Mouse (Mus musculus) bone marrow, adult 2 months (tissue): ENCODE measurements around the gene Dnmt1.

Source experiments
- CTCF ChIP-seq: fragments of 200-500 bp; IDR thresholded peaks from 2 replicates; pipeline ENCODE4 v1.5.1; 2011; ENCODE audit warnings: low read length, control low read depth; ENCODE audit not compliant: control insufficient read depth, insufficient read depth
- POLR2A ChIP-seq: fragments of 200-500 bp; IDR thresholded peaks from 2 replicates; pipeline ENCODE4 v1.6.1; 2011; ENCODE audit warnings: low read depth, mild to moderate bottlenecking, control low read depth, low read length, borderline replicate concordance; ENCODE audit not compliant: control insufficient read depth

- TF ChIP-seq POLR2A (no peak), CTCF (no peak)
Observed at GRCm38 (mm10) chr9:20872991-20873390, 86.7 kb downstream of the Dnmt1 start.
